Mouse (Mus musculus) lung, embryonic 15.5 days (tissue): ENCODE data around the gene Mapk1. TPM values are rescaled to one million over a fixed set of nuclear protein-coding genes. Genes with fewer than 3 reads are reported as not detected.

Experiments used
- ATAC-seq: fragments of 200-750 bp; cut with Nextera tagmentation; 2 replicates; pipeline ENCODE4 v1.8.0; 2017; ENCODE audit warnings: moderate number of reproducible peaks, borderline replicate concordance; ENCODE audit not compliant: low FRiP score, low TSS enrichment; ENCODE audit errors: extremely low read depth
- H3K27ac ChIP-seq: fragments of 300-500 bp; sonication (generic); 2 replicates; pipeline ENCODE4 v1.5.1; 2015; ENCODE audit warnings: moderate library complexity, mild to moderate bottlenecking, inconsistent platforms
- H3K27me3 ChIP-seq: fragments of 300-500 bp; sonication (generic); 2 replicates; pipeline ENCODE4 v1.6.1; 2015; ENCODE audit warnings: inconsistent platforms
- H3K36me3 ChIP-seq: fragments of 300-500 bp; sonication (generic); 2 replicates; pipeline ENCODE4 v1.6.1; 2015; ENCODE audit warnings: inconsistent platforms
- H3K4me1 ChIP-seq: fragments of 300-500 bp; sonication (generic); 2 replicates; pipeline ENCODE4 v1.6.1; 2015; ENCODE audit warnings: inconsistent platforms
- H3K4me2 ChIP-seq: fragments of 300-500 bp; sonication (generic); 2 replicates; pipeline ENCODE4 v1.6.1; 2015; ENCODE audit warnings: inconsistent platforms, mild to moderate bottlenecking, moderate library complexity
- H3K4me3 ChIP-seq: fragments of 300-500 bp; sonication (generic); 2 replicates; pipeline ENCODE4 v1.5.1; 2015; ENCODE audit warnings: mild to moderate bottlenecking, inconsistent platforms
- H3K9ac ChIP-seq: fragments of 300-500 bp; sonication (generic); 2 replicates; pipeline ENCODE4 v1.6.1; 2015; ENCODE audit warnings: inconsistent platforms
- H3K9me3 ChIP-seq: fragments of 300-500 bp; sonication (generic); 2 replicates; pipeline ENCODE4 v1.6.1; 2016; ENCODE audit warnings: inconsistent platforms
- WGBS: fragments of 180-500 bp; shearing (Covaris S2); methylation state at CpG from one replicate; pipeline ENCODE4 v1.1.7; 2015; 5-methylcytosine and 5-hydroxymethylcytosine counted together
- polyA plus RNA-seq: library from polyadenylated mRNA; unstranded; fragments of >200 nt; fragmentation: Nextera tagmentation; extraction: Ambion mirVana; gene quantifications from 2 replicates; pipeline ENCODE4 v1.2.1, GENCODE M21; 2015

Gene Mapk1
- polyA plus RNA-seq, result 158 and 166 TPM in 2 replicates

DNA sequence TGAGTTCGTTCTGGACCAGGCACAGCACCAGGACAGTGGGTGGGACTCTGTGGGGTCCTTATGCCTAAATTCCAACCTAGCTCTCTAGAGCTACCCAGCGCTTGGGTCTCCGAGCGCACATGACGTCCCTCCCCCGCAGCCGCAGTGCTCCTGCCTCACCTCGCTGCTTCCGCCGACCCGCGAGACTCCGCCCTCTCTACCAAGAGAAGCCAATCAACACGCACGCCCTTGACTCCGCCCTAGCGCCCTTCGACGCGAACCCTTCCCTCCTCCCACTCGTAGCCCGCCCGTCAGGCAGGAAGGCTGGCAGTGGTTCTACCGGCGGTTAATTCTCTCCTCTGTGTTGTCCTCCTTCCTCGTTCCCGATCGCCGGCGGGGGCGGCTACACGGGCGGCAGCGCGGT lies at the start of gene Mapk1:
Mapk1 (plus strand) TSS at position 252 of the 403 bp plus-strand sequence.
- Histone ChIP-seq H3K4me1 (peaks cover 17% of the 10 kb centered on the region), H3K4me3 (peak within 1 kb of the TSS; percentile 98), H3K27me3 (no peaks in the 10 kb centered on the region), H3K9me3 (no peaks in the 10 kb centered on the region), H3K36me3 (0 out of 2 replicates have a peak, but pooled peaks cover 3% of the 10 kb centered on the region), H3K27ac (peak within 1 kb of the TSS; percentile 91), H3K4me2 (peak within 1 kb of the TSS; percentile 87), H3K9ac (peak within 1 kb of the TSS; percentile 96)
- peak; percentile 99 for ATAC-seq
- WGBS, result 2% methylated on average over 35 of the region's 35 CpGs

DNA sequence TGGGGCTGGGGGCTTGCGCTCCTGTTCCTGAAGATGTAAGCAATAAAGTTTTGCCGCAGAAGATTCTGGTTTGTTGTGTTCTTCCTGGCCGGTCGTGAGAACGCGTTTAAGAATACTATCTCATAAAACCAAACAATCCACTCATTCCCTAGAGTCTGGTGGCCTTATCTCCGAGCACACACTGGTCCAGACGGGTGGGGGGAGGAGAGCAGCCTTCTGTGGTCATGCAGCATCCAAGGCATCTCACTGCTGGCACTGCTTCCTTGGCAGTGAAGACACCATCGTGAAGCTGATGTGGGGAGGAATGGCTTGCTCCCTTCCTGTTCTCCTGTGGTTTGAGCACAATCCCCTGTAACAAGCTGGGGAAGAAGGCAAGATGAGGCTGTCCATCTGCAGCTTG lies 43.6 kb upstream of the Mapk1 start:
- Histone ChIP-seq H3K9me3 (no peaks in the 10 kb centered on the region), H3K4me2 (no peak overlapping the region), H3K36me3 (no peaks in the 10 kb centered on the region), H3K4me1 (no peaks in the 10 kb centered on the region), H3K27ac (no peak overlapping the region), H3K9ac (no peak overlapping the region), H3K27me3 (no peaks in the 10 kb centered on the region), H3K4me3 (no peak overlapping the region)
- WGBS, result 91% methylated on average over 9 of the region's 9 CpGs
- no peak for ATAC-seq

DNA sequence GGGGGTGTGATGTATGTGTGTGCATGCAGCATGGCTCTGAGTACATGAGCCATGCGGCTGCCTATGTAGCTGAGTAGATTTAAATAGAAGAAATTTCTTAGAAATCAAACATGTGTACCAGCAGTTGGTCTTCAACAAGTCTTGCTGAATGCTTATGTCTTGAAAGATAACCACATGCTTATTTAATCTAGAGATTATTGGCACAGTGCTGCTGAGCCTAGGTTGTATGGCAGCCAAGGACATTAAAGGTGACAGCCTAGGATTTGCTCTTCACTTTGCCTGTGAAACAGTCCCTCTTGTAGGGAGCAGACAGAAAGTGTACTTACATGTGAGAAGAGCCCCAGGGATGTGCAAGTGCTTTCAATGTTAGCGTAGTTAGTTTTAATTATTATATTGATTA lies 42.1 kb upstream of the Mapk1 start:
- H3K4me3 ChIP-seq, result no peak overlapping the region
- 88% methylated on average over 2 of the region's 2 CpGs for WGBS
- H3K4me1 ChIP-seq, result no peaks in the 10 kb centered on the region
- H3K27ac ChIP-seq, result no peak overlapping the region
- no peaks in the 10 kb centered on the region for H3K36me3 ChIP-seq
- H3K27me3 ChIP-seq, result no peaks in the 10 kb centered on the region
- H3K9me3 ChIP-seq, result no peaks in the 10 kb centered on the region
- no peak overlapping the region for H3K9ac ChIP-seq
- no peak for ATAC-seq
- no peak overlapping the region for H3K4me2 ChIP-seq

DNA sequence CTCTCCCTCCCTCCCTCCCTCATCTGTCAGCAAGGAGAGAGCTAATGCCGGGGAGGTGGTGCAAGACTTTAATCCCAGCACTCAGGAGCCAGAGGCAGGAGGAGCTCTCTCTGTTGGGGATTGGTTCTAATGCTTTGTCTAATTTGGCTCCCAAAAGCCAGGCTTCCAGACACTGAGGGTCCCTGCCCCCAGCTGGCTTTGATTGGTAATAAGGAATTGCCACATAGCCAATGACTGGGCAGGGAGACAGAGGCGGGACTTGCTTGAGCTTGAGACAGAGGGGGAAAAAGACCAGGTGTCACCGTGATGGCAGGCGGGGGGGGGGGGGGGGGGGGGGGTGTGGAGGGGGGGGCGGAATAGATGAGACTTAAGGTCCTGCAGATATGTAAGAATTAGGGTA lies 24.6 kb upstream of the Mapk1 start:
- H3K9ac ChIP-seq, result no peak overlapping the region

DNA sequence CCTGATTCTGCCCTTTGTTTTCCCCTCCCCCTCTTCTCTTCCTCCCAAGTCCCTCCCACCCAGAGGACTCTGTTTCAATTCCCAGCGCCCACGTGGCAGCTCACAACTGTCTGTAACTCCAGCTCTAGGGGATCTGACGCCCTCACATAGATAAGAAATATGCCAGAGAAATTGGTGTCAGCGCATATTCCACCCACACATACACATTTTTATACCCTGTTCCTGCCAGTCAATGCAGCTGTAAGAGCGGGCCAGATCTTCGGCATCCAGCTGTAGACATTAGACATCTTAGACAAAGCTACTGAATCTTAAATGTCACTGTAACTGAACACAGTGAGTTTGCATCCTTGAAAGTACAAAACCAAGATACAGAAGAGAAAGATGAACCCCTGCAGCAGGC lies 23.3 kb upstream of the Mapk1 start:
- Histone ChIP-seq H3K4me1 (no peaks in the 10 kb centered on the region), H3K27ac (no peak overlapping the region), H3K9ac (no peak overlapping the region), H3K4me3 (no peak overlapping the region), H3K27me3 (no peaks in the 10 kb centered on the region), H3K4me2 (no peak overlapping the region), H3K9me3 (no peaks in the 10 kb centered on the region), H3K36me3 (no peaks in the 10 kb centered on the region)
- no peak for ATAC-seq
- WGBS, result 88% methylated on average over 6 of the region's 6 CpGs

More for the DNA sequence above, 24.6 kb upstream of the Mapk1 start:
- Histone ChIP-seq H3K27me3 (no peaks in the 10 kb centered on the region), H3K36me3 (no peaks in the 10 kb centered on the region), H3K4me1 (no peaks in the 10 kb centered on the region), H3K4me2 (no peak overlapping the region), H3K4me3 (no peak overlapping the region), H3K27ac (no peak overlapping the region), H3K9me3 (no peaks in the 10 kb centered on the region)
- WGBS, result 8% methylated on average over 3 of the region's 5 CpGs
- no peak for ATAC-seq

DNA sequence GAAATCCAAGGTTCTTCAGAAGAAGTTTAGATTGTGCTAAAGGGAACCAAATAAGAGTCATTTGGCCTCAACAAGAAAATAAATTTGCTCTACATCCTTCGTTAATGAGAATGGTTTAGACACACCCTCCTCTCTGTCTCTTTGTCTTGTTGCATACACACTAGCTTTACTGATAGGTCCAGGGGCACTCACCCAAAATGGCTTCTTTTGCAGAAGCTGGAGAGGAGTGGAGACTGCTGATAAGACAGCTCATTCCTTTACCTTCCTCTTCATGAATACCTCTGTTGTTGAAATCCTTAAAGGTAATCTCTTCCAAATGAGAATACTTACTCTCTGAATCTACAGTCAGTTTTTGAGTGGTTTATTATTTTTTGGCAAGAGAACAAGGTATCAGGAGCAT lies 18.0 kb upstream of the Mapk1 start:
- WGBS, result 47% methylated on average over 1 of the region's 1 CpGs
- no peaks in the 10 kb centered on the region for H3K36me3 ChIP-seq
- H3K27ac ChIP-seq, result no peak overlapping the region
- no peaks in the 10 kb centered on the region for H3K4me1 ChIP-seq
- no peak for ATAC-seq
- H3K9ac ChIP-seq, result no peak overlapping the region
- no peaks in the 10 kb centered on the region for H3K9me3 ChIP-seq
- H3K4me3 ChIP-seq, result no peak overlapping the region
- no peaks in the 10 kb centered on the region for H3K27me3 ChIP-seq
- H3K4me2 ChIP-seq, result no peak overlapping the region

DNA sequence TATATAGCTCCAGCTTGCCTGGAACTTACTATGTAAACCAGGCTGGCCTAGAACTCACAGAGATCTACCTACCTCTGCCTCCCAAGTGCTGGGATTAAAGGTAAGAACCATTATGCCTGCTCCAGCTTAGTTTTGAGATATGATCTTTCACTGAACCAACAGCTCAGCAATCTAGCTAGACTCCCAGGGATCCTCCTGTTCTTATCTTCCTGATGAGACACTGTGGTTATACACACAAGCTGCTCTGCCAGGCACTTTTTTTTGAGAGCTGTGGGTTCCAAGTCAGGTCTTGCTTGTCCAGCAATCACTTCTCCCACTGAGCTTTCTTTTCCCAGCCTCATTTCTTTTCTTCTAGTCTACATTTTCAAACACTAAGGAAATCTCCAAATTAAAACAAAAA lies 16.9 kb upstream of the Mapk1 start:
- H3K36me3 ChIP-seq, result no peaks in the 10 kb centered on the region
- H3K27me3 ChIP-seq, result no peaks in the 10 kb centered on the region
- no peak for ATAC-seq
- H3K9me3 ChIP-seq, result no peaks in the 10 kb centered on the region
- no peak overlapping the region for H3K4me2 ChIP-seq
- H3K4me3 ChIP-seq, result no peak overlapping the region
- no peak overlapping the region for H3K27ac ChIP-seq
- H3K9ac ChIP-seq, result no peak overlapping the region
- H3K4me1 ChIP-seq, result no peaks in the 10 kb centered on the region

DNA sequence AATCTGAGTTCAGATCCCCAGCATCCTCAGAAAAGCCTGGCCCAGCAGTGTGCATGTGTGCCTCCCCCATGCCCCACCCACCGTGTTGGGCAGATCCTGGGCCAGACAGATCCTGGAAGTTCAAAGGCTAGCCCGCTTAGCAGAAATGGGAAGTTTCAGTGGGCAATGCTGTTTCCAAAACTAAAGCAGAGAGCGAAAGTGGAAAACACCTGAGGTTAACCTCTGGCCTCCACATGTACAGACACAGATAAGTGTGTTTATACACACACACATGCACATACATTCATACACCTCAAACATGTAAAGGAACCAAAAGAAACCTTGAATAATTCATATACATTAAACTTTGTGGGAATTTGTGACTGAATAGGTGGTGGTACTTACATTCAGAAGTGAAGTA lies 5.1 kb upstream of the Mapk1 start:
- Histone ChIP-seq H3K4me2 (no peak overlapping the region), H3K4me1 (no peaks in the 10 kb centered on the region), H3K4me3 (no peak overlapping the region), H3K9ac (no peak overlapping the region), H3K27me3 (no peaks in the 10 kb centered on the region), H3K9me3 (no peaks in the 10 kb centered on the region), H3K36me3 (no peaks in the 10 kb centered on the region), H3K27ac (no peak overlapping the region)
- no peak for ATAC-seq
- 84% methylated on average over 3 of the region's 3 CpGs for WGBS

DNA sequence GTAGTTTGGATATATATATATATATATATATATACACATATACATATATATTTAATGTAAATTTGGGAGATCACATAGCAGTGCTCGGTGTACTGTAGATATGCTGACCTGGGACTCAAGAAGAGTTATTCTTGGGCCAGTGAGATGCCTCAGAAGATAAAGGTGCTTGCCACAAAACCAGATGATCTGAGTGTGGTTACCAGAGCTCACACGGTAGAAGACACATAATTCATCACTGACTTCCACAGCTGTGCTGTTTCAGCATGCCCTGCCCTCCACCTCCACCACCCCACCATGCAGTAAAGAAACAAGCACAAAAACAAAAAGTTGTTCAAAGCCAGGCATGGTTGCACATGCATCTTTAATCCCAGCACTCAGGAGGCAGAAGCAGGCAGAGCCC lies 4.4 kb upstream of the Mapk1 start:
- Histone ChIP-seq H3K27me3 (no peaks in the 10 kb centered on the region), H3K4me2 (no peak overlapping the region), H3K4me3 (no peak overlapping the region), H3K4me1 (no peaks in the 10 kb centered on the region), H3K27ac (no peak overlapping the region), H3K9me3 (no peaks in the 10 kb centered on the region), H3K36me3 (no peaks in the 10 kb centered on the region), H3K9ac (no peak overlapping the region)
- 56% methylated on average over 2 of the region's 2 CpGs for WGBS
- no peak for ATAC-seq

DNA sequence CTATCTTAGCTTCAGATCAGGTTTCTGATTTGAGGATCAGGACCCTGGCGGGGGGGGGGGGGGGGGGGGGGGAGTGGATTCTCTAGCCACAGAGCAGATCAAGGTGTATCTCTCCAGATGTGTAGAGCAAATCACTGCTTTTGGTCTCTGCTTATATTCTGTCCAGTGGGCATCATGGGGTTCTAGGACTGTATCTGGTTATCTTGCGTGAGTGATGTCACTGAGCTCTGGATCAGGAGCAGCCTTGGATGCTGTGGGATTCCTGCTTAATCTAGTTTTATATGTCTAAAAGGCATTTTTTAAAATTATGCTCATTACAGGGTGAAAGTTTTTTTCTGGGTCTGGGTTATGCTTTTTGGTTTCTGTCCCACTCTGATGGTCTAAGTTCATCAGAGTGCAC lies 546 bp upstream of the Mapk1 start:
- Histone ChIP-seq H3K9me3 (no peaks in the 10 kb centered on the region), H3K36me3 (0 out of 2 replicates have a peak, but pooled peaks cover 2% of the 10 kb centered on the region), H3K4me2 (peak overlapping the region; percentile 87), H3K4me3 (peak overlapping the region; percentile 98), H3K27me3 (no peaks in the 10 kb centered on the region), H3K4me1 (peaks cover 17% of the 10 kb centered on the region), H3K9ac (peak overlapping the region; percentile 96), H3K27ac (peak overlapping the region; percentile 91; the same call in 1 of the 2 replicates)
- peak; percentile 37; the same call in 1 of the 2 replicates for ATAC-seq
- WGBS, result 35% methylated on average over 2 of the region's 2 CpGs

DNA sequence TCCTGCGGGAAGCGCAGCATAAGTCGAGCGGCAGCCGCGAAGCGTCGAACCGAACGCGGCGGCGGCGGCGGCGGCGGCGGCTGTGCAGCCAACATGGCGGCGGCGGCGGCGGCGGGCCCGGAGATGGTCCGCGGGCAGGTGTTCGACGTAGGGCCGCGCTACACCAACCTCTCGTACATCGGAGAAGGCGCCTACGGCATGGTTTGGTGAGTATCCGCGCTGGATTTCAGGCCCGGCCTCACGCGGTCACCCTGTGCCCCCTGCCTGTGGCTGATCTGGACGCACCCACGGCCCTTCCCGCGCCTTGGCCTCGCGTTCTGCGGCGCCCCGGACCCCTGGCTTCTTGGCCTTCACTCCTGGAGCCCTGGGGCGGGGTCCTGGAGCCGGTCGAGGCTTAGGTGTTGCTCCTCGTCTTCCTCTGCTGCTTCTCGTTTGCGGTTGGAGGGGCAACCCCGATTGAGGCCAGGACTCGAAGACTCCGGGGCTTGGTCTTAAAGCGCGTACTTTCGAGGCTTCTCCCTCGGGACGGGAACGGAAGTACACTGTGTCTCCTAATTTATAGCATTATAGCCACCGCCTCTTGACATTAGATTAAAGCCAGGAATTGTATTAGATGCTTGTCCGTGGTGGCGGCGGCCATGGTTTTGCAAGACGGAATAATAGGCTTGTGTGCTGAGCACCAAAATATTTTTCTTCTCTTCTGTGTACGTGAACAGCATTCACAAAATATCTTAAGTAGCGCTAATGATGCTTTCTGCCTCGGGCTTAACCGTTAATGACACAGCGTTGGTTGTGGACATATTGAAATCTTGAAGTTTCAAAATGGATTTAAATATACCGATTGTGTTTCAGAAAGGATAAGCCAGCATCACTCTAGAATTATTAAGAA lies 596 bp downstream of the Mapk1 start:
- peaks cover 9% of the 10 kb centered on the region; the same call in 1 of the 2 replicates for H3K36me3 ChIP-seq
- H3K4me2 ChIP-seq, result peak overlapping the region; percentile 87
- peaks cover 17% of the 10 kb centered on the region for H3K4me1 ChIP-seq
- peak overlapping the region; percentile 98 for H3K4me3 ChIP-seq
- no peaks in the 10 kb centered on the region for H3K9me3 ChIP-seq
- WGBS, result under 1% methylated on average over 75 of the region's 75 CpGs
- peak overlapping the region; percentile 91 for H3K27ac ChIP-seq
- ATAC-seq, result peak; percentile 78
- no peaks in the 10 kb centered on the region for H3K27me3 ChIP-seq
- H3K9ac ChIP-seq, result peak overlapping the region; percentile 96

DNA sequence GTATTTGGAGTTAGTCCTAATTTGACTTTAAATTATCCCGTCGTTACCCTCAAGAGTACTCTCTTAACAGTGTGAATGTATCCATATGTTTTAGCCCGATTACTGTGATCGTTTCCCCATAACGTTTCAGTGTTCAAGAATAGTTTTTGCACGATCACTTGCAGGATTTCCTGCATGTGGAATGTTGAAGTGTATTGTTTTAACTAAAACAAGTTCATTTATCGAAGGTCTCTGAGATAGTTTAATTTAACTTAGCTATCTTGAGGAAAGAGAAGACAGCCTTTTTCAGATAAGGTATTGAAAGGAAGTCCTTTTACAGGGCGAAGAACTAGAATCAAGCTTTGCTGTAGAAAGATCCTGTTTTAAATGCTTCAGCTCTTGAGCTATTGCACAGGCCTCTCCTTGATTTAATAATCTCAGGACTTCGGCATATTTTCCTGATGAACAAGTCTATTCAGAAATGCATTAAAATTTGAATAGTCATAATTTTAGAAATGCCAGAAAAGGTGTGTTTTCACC lies 1.3 kb downstream of the Mapk1 start:
- no peaks in the 10 kb centered on the region for H3K9me3 ChIP-seq
- WGBS, result 7% methylated on average over 9 of the region's 9 CpGs
- no peak overlapping the region for H3K27ac ChIP-seq
- H3K4me3 ChIP-seq, result peak overlapping the region; percentile 98
- peak overlapping the region; percentile 87 for H3K4me2 ChIP-seq
- H3K36me3 ChIP-seq, result peaks cover 16% of the 10 kb centered on the region; the same call in 1 of the 2 replicates
- ATAC-seq, result no peak
- peak overlapping the region; percentile 96 for H3K9ac ChIP-seq
- peaks cover 17% of the 10 kb centered on the region for H3K4me1 ChIP-seq
- no peaks in the 10 kb centered on the region for H3K27me3 ChIP-seq
